Mouse (Mus musculus) T-helper 1 cell (primary cell): ENCODE data around the gene Gpc6.
"Not testable (repeated sequence)": the region's sequence is repeated elsewhere in the genome, so short reads cannot be mapped to it uniquely, and the experiment has no call there.

Source experiments
- in situ Hi-C: fragments of 300-600 bp; cut with MboI, MseI; formaldehyde crosslinking; loops from one replicate; pipeline ENCODE4 v1.15.1; 2025; ENCODE audit warnings: high pct_unique_total_duplicates

The Gpc6 gene

DNA sequence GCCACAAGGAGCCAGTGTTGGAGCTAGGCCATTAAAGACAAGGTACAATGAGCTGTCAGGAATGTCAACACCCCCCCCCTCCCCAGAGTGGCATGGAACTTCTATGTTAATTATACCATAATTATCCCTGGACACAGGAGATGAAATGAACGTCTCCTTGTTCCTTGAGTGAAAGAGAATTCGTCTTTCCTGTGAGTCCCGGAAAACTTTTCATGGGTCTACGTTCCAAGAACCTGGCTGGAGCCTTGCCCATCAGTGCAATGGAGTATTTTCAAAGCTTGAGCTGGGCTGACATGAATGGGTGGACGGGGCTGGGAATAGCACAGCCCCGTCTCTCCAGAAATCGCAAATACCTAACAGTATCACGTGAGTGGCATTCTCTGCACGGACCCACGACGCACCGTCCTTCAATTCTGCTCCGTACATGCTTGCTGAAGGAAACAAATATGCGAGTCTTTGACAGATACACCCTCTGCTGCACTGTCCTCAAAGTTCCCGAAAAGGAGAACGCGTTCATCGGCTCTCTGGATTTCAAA lies 444.3 kb downstream of the Gpc6 start:
- in situ Hi-C loops, result no loop called here

DNA sequence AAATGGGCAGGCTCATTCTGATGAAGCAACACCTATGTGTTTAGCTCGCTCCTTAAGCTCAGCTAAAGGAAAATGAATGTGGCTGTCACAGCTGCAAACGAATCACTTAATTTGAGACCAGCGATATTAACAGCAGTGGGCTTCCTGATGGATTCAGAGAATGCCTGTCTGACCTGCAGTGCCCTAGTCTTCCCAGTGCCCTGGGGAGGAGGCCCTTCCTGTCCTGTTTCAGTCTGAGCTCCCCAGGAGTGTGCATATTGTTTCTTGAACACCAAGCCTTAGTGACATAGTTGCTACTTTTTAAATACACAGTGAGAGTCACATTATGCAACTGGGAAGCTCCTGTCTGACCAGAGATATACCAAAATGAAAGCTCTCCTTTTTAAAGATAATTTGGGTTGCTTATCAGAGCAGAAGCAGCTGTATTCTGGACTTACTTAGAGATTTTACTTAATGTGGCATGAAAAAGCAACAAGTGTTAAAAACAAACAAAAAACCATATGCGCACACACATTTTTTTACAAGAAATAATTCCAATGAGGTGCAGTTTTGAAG lies 451.8 kb downstream of the Gpc6 start:
- in situ Hi-C loops, result no loop called here

DNA sequence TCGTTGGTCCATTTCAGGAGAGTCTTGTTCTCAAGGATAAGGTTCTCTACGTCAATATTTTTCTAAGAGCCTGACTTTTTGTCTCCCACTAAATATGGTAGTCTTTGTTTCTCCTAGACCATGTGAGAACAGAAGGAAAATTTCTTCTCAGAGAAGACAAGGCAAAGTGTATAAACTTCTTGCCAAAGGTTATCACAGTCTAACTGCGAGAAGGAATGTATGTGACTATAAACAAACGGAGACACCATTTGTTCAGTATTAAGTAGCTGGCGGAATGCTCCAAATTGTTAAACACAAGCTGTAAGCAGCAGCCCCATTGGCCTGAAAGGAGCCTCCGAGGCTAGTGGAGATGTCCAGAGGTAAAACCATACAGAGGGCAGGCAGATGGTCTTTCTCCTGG lies 454.9 kb downstream of the Gpc6 start:
- in situ Hi-C loops, result no loop called here

DNA sequence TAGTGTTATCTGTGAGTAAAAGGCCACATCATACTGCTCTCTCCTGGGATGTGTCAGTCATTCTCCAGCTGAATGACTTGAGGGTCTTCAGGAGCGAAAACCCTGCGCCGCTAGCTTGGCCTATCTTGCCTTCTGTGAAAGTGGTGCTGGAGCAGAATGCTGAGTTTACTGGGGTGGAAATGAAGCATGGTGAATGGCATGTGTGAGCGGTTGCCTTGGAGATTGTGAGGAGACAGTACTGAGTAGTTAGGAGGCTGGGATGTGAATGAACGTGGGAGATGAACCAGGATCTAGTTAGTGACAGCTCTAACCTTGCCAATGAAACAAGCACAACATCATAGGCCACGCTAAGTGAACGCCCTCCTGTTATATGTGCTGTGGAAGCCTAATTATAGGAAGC lies 458.1 kb downstream of the Gpc6 start:
- in situ Hi-C loops, result no loop called here

DNA sequence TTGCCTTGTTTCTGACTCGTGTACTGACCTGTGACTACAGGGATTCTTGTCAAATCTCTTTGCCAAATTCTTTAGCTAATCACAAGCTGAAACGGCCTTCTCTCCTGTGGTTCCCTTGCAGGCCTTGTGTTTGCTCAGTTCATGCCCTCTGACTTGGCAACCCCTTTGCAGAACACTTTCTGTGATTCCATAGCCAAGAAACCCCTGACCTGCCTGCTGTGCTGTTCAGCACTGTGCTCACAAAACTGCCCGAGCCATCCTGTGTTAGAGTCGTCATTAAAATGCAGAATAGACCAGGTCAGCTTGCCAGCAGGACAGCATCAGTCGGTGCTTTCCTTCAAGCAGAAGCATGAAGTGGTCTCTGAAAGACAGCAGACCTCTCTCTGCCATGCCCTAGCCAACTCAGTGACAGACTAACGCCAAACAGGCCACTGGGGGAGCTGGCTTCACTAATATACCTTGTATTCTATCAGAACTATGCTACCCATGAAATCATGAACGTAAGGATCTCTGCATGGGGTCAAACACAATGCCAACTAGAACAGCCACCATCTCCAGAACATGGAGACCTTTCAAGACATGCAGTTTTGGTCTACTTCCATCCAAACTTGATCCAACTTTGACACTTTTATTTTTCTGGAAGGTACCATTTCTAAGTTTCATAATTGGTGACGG lies 459.1 kb downstream of the Gpc6 start:
- in situ Hi-C loops, result no loop called here

DNA sequence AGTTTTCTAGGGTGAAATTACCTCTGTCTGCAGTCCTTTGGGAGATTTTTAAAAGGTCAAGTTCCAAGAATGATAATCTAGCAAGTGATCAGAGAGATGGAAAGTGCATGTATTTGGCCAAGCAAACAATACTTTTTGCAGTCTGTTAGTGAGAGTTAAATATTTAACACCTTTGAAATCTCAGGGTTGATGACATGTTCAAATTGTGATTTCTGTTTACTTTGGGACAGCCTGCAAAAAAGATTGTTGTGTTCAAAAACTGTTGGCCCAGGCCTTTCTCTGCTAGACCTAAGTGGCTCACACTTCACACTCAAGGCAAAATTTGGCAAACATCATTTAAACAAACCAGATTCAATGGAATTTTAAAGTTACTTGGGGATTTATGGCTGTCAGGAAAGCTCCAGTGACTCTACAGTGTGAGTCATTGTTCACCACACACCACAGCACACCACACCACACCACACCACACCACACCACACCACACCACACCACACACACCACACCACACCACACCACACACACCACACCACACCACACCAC lies 460.7 kb downstream of the Gpc6 start:
- in situ Hi-C loops, result no loop called here

DNA sequence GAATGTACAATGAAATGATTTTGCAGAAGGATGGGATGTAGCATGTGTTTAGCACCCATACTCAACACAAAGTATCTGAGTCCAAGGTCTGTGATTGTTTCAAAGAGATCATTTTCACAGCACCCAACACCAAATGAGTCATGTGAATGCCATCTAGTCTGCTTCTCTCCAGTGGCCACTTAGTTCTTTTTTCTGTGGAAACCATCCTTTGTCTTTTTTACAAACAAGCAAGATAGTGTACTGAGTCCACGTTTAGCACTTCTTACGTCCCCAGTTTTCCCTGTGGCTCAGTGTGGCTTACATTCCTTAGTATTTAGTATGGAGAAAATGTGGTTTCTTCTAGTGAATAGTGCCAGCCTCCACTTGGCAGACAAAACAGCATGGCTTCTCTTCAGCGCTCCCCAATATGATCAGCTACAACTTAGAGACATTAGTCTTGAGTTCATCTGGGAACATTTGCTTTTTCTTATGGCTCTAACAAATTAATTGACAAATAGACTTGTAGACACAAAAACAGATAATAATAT lies 465.7 kb downstream of the Gpc6 start:
- in situ Hi-C loops, result loop anchor here (10.0 kb wide), 1 partner anchor 316 kb away; no protein-coding TSS in a partner anchor

DNA sequence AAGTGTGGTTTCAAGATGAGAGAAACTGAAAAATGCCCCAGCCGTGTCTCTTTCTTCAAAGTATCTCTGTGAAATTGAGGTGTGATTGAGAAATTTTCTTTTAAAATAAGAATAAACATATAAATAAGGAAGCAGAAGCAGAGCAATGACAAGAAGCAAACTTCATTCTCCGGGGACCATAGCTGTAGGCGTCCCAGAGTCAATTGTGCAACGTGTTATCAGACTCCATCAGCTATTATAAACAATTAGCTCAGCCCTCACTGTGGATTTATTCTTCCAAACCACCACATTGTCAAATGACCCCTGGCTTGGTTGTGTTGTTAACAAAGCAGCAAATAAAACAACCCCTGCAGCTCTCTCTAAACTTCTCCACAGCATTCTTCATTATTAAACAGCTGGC lies 466.3 kb downstream of the Gpc6 start:
- in situ Hi-C loops, result loop anchor here (10.0 kb wide), 1 partner anchor 317 kb away; no protein-coding TSS in a partner anchor

DNA sequence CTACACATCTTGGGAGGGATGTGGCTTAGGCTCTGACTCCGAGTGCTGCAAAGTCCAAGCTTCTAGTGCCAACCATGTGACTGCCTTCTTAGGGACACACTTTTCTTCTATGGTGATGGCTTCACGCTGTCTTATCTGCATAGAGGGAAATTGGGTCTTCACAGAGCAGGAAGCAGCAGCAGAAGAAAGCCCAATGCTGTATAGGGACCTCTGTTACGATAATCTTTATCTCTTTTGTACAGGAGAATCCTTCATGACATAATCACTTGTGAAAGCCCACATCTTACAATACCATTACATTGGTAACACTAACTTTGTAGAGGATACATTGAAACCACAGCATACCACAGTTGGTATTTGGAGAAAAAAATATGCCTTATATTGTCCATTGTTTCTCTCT lies 472.1 kb downstream of the Gpc6 start:
- in situ Hi-C loops, result loop anchor here (10.0 kb wide), 1 partner anchor 322 kb away; no protein-coding TSS in a partner anchor

DNA sequence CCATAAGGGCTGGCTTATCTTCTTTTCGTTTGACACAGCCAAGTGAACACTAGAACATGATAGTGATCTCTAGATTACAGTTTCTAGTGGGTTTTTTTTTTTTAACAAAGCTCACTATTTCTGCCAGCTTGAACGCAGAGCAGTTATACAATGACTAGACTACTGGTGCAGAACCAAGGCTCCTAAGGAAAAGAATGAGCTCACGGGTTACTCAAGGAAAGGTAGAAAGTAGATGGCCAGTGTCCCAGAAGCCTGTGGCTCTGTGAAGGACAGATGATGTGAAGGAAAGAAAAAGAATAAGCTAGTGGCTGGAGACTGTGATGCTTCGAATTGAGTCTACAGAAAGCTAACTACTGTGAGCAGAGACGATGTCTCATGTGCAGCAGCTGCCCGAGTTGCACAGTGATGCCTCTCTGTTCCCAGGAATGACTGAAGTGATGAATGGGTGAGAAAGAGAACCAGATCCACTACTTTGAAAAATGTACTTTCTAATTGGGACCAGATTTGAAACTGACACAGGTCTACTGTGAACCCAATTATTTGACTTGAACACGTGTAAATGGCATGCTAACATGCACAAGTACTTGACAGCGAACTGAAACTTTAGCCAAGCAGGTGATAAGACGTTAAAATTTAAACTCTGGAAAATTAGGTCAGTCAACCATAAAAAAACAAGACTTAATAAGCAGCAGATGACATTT lies 482.9 kb downstream of the Gpc6 start:
- in situ Hi-C loops, result no loop called here

DNA sequence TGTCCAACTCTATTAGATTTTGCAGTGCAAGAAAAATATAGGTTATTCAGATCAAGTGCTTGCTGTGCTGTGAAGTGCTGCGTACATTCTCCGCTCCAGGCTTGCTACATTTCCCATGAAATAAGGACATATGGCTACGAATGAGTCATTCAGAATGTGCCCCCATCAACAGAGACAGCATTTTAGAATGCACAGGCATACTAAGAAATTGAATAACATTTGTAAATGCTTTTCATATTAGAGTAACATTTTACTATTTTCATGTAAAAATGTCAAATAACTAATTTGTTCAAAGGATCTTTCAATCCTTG lies 483.4 kb downstream of the Gpc6 start:
- in situ Hi-C loops, result no loop called here

DNA sequence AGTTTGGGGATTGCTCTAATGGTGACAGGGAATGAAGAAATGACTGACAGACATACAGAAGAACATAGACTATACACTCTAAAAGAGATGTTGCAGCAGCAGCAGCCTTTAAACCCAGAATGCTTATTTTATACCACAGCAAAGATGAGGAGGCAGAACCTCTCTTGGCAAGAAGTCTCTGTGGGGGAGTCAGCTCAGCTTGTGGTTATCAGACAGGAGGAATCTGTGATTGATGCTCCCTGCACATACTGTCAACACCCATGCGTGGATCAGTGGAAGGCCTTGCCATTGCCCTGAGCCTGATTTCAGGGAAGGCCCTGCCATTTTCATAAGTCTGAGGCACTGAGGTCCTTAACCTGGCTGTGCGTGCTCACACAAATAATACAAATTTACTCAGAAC lies 484.7 kb downstream of the Gpc6 start:
- in situ Hi-C loops, result no loop called here

DNA sequence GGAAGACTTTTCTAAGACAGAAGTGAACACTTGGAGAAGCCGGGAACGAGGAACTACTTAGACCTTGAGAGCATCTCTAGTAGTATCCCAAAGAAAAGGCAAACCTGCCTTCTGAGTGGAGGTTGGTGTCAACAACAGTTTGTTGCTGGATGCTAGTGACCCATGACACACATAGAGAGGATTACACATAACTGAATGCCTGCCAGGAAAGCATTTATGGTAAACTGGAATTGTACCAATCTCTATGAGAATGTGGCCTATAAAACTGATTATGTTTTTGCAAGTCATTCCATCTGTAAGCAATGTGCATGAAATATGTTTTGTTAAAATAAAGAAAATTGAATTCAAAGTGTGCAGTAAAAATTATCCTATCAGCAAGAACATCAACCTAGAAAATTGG lies 485.4 kb downstream of the Gpc6 start:
- in situ Hi-C loops, result no loop called here

DNA sequence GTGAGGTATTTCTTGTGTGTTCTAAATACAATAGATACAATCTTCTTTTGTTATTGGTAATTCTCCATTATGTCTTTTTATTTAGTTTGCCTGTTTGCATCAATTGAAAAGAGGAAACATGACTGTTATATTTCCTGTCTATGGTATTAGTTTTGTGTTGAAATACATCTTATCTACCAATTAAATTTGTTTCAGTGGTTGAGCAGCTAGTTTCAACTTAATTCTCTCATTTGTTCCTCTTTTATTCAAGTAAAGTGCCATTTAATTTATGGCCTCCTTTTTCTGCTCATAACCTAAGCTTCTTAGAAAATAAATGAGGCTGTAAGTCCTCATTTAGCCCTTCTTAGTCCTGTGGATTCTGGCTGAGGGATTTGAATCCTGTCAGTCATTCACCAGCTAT lies 489.9 kb downstream of the Gpc6 start:
- in situ Hi-C loops, result no loop called here

DNA sequence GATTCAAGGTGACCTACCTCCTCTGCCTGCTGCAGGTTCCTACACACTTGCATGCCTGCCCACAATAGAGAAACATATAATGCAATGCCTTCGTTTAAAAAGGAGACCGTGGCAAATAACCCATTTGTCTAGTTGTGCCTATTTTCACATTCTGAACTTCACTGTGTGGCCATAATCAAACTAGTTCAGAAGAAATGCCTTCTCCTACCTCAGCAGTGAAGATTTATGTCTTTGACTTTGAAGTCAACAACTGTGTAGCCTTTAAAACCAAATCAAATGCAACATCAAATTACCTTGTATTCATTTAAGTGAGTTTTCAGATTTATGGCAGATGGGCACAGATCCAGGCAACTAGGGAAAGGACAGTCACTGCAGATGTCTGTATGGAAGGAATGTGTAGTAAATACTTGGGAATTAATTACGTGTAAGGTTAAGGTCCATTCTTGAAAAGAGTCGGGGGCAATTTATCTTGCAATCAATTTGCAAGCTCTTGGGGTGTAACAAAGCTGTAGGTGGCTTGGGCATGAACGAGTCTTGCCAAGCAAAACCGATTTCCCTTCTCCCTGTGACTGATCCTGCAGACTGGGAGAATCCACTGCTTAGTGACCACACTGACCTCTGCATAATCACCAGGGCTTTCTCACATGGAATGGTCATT lies 494.6 kb downstream of the Gpc6 start:
- in situ Hi-C loops, result loop anchor here (10.0 kb wide), 1 partner anchor 1335 kb away; no protein-coding TSS in a partner anchor

DNA sequence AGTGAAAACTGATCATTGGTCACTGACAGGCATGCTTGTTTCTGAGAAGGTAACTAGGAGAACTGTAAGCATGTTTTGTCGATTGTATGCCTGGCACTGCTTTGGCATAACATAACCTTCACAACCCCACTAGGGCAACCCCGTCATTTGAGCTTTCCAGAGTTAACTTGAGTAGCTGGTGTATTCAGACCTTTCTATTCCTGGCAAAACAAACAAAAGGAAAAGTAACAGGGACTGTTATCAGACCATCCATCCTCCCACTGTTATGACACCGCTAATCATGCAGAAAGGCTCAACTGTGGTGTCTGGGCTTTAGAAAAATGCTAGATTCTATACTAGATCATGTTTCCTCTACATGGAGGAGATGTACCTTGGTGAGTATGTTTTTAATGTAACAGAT lies 496.1 kb downstream of the Gpc6 start:
- in situ Hi-C loops, result loop anchor here (10.0 kb wide), 1 partner anchor 1336 kb away; no protein-coding TSS in a partner anchor

DNA sequence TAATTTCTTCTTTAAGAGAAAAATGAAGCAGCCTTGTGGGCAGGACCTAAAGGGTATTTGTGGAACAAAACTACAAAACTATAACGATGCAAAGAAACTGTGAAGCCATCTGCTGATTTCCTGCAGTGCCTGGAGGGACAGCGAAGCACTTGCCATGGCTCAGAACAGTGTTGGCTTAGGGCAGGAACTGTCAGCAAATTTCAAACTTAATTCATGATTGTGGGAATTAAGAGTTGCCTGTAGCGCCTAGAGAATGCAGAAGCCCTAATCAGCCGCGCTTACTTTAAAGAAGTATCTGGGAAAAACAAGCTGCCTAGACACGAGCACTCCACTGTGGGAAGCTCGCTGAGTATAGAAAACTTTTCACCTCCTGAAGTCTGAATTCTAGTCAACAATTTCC lies 501.0 kb downstream of the Gpc6 start:
- in situ Hi-C loops, result loop anchor here (10.0 kb wide), 1 partner anchor 1341 kb away; no protein-coding TSS in a partner anchor

DNA sequence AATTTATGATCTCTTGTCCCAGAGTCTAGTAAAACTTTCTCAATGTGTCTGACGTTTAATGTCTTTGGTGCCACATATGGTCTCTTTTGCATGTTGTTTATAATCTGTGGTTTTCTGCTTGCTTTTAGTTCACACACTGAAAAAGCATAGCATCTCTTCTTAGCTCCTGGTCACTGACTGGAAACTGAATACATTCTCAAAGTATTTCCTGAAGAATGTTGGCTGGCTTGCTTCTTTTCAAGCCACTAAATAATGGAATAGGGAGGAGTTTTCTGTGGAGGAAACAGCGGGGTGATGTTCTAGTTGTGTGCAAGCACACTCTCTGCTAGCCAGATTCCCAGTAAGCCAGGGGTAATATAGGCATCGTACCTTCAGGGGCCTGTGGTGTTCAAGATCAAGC lies 502.7 kb downstream of the Gpc6 start:
- in situ Hi-C loops, result loop anchor here (10.0 kb wide), 1 partner anchor 1343 kb away; no protein-coding TSS in a partner anchor

DNA sequence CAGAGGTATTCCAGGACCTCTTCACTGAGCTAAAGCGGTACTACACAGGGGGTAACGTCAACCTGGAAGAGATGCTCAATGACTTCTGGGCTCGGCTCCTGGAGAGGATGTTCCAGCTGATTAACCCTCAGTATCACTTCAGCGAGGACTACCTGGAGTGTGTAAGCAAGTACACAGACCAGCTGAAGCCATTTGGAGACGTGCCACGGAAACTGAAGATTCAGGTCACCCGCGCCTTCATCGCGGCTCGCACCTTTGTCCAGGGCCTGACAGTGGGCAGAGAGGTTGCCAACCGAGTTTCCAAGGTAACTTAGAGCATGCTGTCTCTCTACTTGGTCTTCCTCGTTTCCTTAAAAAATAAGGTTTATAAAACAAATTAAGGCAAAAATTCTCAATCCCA lies 510.6 kb downstream of the Gpc6 start:
- in situ Hi-C loops, result no loop called here

DNA sequence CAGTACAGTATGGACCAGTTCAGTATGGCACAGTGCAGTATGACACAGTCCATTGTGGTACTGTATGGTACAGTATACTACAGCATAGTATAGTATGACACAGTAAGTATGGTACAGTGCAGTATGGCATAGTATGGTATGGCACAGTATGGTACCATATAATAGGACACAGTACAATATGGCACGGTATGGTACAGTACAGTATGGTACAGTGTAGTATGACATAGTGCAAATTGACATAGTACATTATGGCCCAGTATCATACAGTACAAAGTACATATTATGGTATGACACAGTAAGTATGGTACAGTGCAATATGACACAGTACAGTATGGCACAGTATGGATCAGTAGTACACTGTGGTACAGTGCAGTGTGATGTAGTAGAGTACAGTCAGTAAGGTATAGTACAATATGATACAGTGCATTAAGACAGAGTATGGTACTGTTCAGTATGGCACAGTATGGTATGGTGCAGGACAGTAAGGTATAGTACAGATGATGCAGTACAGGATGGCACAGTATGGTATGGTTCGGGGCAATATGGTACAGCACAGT lies 521.6 kb downstream of the Gpc6 start:
- in situ Hi-C loops, result not testable (repeated sequence)

DNA sequence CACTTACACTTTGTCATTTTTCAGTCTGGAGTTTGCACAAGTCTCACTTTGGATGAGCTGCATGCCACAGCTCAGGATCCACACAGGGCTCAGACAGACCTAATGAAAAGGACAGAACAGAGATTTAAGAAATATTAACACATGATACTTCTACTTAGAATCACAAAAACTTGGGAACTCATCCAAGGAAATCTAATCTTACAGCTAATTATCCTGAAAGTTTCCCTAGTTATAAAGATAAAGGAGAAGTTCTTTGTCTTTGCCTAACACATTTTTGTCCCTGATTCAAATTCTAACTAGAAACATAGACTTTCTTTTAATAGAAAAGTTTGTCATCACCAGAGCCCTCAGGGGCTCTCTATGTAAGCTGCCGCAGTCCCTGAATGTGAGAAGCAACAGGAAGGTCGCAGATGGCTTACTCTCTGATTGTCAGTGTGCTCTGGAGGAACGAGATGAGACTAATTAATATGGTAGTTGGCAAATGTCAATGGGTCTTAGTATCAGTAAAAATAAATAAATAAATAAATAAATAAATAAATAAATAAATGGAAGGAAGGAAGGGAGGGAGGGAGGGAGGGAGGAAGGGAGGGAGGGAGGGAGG lies 526.4 kb downstream of the Gpc6 start:
- in situ Hi-C loops, result no loop called here
